Mouse (Mus musculus) hindbrain, embryonic 13.5 days (tissue): ENCODE data around the gene Pomgnt2. TPM values are rescaled to one million over a fixed set of nuclear protein-coding genes. Genes with fewer than 3 reads are reported as not detected.
"Not testable (repeated sequence)": the region's sequence is repeated elsewhere in the genome, so short reads cannot be mapped to it uniquely, and the experiment has no call there.

Source experiments
- ATAC-seq: fragments of 200-750 bp; cut with Nextera tagmentation; 2 replicates; pipeline ENCODE4 v1.8.0; 2017; ENCODE audit warnings: moderate TSS enrichment; ENCODE audit not compliant: low FRiP score
- H3K27ac ChIP-seq: fragments of 300-500 bp; sonication (generic); 2 replicates; pipeline ENCODE4 v1.5.1; 2015; ENCODE audit warnings: inconsistent platforms, mild to moderate bottlenecking, moderate library complexity
- H3K27me3 ChIP-seq: fragments of 300-500 bp; sonication (generic); 2 replicates; pipeline ENCODE4 v1.6.1; 2015; ENCODE audit warnings: mild to moderate bottlenecking, inconsistent platforms
- H3K36me3 ChIP-seq: fragments of 300-500 bp; sonication (generic); 2 replicates; pipeline ENCODE4 v1.6.1; 2015; ENCODE audit warnings: mild to moderate bottlenecking, inconsistent platforms
- H3K4me1 ChIP-seq: fragments of 300-500 bp; sonication (generic); replicated peaks from 2 replicates; pipeline ENCODE4 v1.6.1; 2015; ENCODE audit warnings: inconsistent platforms
- H3K4me2 ChIP-seq: fragments of 300-500 bp; sonication (generic); 2 replicates; pipeline ENCODE4 v1.6.1; 2015; ENCODE audit warnings: inconsistent platforms, mild to moderate bottlenecking, moderate library complexity
- H3K4me3 ChIP-seq: fragments of 300-500 bp; sonication (generic); 2 replicates; pipeline ENCODE4 v1.5.1; 2015; ENCODE audit warnings: mild to moderate bottlenecking, inconsistent platforms
- H3K9ac ChIP-seq: fragments of 300-500 bp; sonication (generic); 2 replicates; pipeline ENCODE4 v1.6.1; 2015; ENCODE audit warnings: mild to moderate bottlenecking, inconsistent platforms
- H3K9me3 ChIP-seq: fragments of 300-500 bp; sonication (generic); 2 replicates; pipeline ENCODE4 v1.6.1; 2016; ENCODE audit warnings: inconsistent platforms
- WGBS: fragments of 180-500 bp; shearing (Covaris S2); methylation state at CpG from one replicate; pipeline ENCODE4 v1.1.7; 2015; 5-methylcytosine and 5-hydroxymethylcytosine counted together
- polyA plus RNA-seq: library from polyadenylated mRNA; unstranded; fragments of >200 nt; fragmentation: Nextera tagmentation; extraction: Ambion mirVana; gene quantifications from 2 replicates; pipeline ENCODE4 v1.2.1, GENCODE M21; 2015

The Pomgnt2 gene
- polyA plus RNA-seq, 1 experiment from 2014 or later, result 23.4 TPM

GRCm38 (mm10) chr9:122025855-122026590, 29.1 kb upstream of the Pomgnt2 start:
- Histone ChIP-seq H3K27me3 (no peaks in the 10 kb centered on the region), H3K9ac (no peak overlapping the region), H3K36me3 (no peaks in the 10 kb centered on the region), H3K9me3 (no peaks in the 10 kb centered on the region), H3K4me3 (no peak overlapping the region), H3K4me1 (peaks cover 28% of the 10 kb centered on the region), H3K4me2 (no peak overlapping the region), H3K27ac (no peak overlapping the region)
- ATAC-seq, result no peak
- 64% methylated on average over 7 of the region's 7 CpGs for WGBS

- H3K9me3 ChIP-seq, result no peaks in the 10 kb centered on the region
- no peaks in the 10 kb centered on the region for H3K36me3 ChIP-seq
- no peak overlapping the region for H3K4me3 ChIP-seq
- no peaks in the 10 kb centered on the region for H3K27me3 ChIP-seq
- ATAC-seq, result no peak
- H3K4me1 ChIP-seq, result peaks cover 24% of the 10 kb centered on the region
- no peak overlapping the region for H3K27ac ChIP-seq
- H3K4me2 ChIP-seq, result no peak overlapping the region
- H3K9ac ChIP-seq, result no peak overlapping the region
- WGBS, result 91% methylated on average over 6 of the region's 6 CpGs
Observed at GRCm38 (mm10) chr9:122024419-122024818, 27.5 kb upstream of the Pomgnt2 start.

GRCm38 (mm10) chr9:122023873-122024272, 27.0 kb upstream of the Pomgnt2 start:
- Histone ChIP-seq H3K27me3 (no peaks in the 10 kb centered on the region), H3K36me3 (no peaks in the 10 kb centered on the region), H3K9ac (no peak overlapping the region), H3K4me3 (no peak overlapping the region), H3K4me2 (no peak overlapping the region), H3K9me3 (no peaks in the 10 kb centered on the region), H3K4me1 (peaks cover 30% of the 10 kb centered on the region), H3K27ac (no peak overlapping the region)
- WGBS, result 83% methylated on average over 5 of the region's 5 CpGs
- no peak for ATAC-seq

- no peak for ATAC-seq
- Histone ChIP-seq H3K4me3 (no peak overlapping the region), H3K4me1 (peaks cover 34% of the 10 kb centered on the region), H3K36me3 (no peaks in the 10 kb centered on the region), H3K27ac (no peak overlapping the region), H3K4me2 (no peak overlapping the region), H3K27me3 (no peaks in the 10 kb centered on the region), H3K9ac (no peak overlapping the region), H3K9me3 (no peaks in the 10 kb centered on the region)
- 74% methylated on average over 9 of the region's 9 CpGs for WGBS
Observed at GRCm38 (mm10) chr9:122022776-122023175, 25.9 kb upstream of the Pomgnt2 start.

- ATAC-seq, result no peak
- 94% methylated on average over 5 of the region's 5 CpGs for WGBS
- Histone ChIP-seq H3K27me3 (no peaks in the 10 kb centered on the region), H3K27ac (no peak overlapping the region), H3K9ac (no peak overlapping the region), H3K4me1 (peaks cover 23% of the 10 kb centered on the region), H3K4me3 (no peak overlapping the region), H3K36me3 (no peaks in the 10 kb centered on the region), H3K4me2 (no peak overlapping the region), H3K9me3 (no peaks in the 10 kb centered on the region)
Observed at GRCm38 (mm10) chr9:122021581-122021980, 24.7 kb upstream of the Pomgnt2 start.

- not testable (repeated sequence) for H3K9ac ChIP-seq, H3K27me3 ChIP-seq, ATAC-seq, H3K4me3 ChIP-seq, H3K36me3 ChIP-seq, H3K27ac ChIP-seq, H3K9me3 ChIP-seq, H3K4me2 ChIP-seq
- WGBS, result 94% methylated on average over 4 of the region's 4 CpGs
- H3K4me1 ChIP-seq, result peaks cover 19% of the 10 kb centered on the region
Observed at GRCm38 (mm10) chr9:122021171-122021570, 24.3 kb upstream of the Pomgnt2 start.

GRCm38 (mm10) chr9:122020321-122020720, 23.4 kb upstream of the Pomgnt2 start:
- peaks cover 12% of the 10 kb centered on the region for H3K4me1 ChIP-seq
- H3K9ac ChIP-seq, result no peak overlapping the region
- H3K4me3 ChIP-seq, result no peak overlapping the region
- no peak for ATAC-seq
- H3K36me3 ChIP-seq, result no peaks in the 10 kb centered on the region
- H3K9me3 ChIP-seq, result no peaks in the 10 kb centered on the region
- WGBS, result 90% methylated on average over 4 of the region's 4 CpGs
- H3K27ac ChIP-seq, result no peak overlapping the region
- H3K27me3 ChIP-seq, result no peaks in the 10 kb centered on the region
- no peak overlapping the region for H3K4me2 ChIP-seq

GRCm38 (mm10) chr9:122018782-122019395, 22.0 kb upstream of the Pomgnt2 start:
- Histone ChIP-seq H3K4me2 (peak overlapping the region; percentile 3; the same call in 1 of the 2 replicates), H3K9me3 (no peaks in the 10 kb centered on the region), H3K27me3 (no peaks in the 10 kb centered on the region), H3K4me1 (peaks cover 12% of the 10 kb centered on the region), H3K9ac (no peak overlapping the region), H3K36me3 (no peaks in the 10 kb centered on the region), H3K4me3 (no peak overlapping the region), H3K27ac (peak overlapping the region; percentile 41)
- ATAC-seq, result peak; percentile 71
- WGBS, result 16% methylated on average over 8 of the region's 8 CpGs

GRCm38 (mm10) chr9:122018079-122018478, 21.2 kb upstream of the Pomgnt2 start:
- Histone ChIP-seq H3K4me2 (no peak overlapping the region), H3K36me3 (no peaks in the 10 kb centered on the region), H3K27ac (no peak overlapping the region), H3K9me3 (no peaks in the 10 kb centered on the region), H3K4me1 (peaks cover 12% of the 10 kb centered on the region), H3K27me3 (no peaks in the 10 kb centered on the region), H3K4me3 (no peak overlapping the region), H3K9ac (no peak overlapping the region)
- 80% methylated on average over 5 of the region's 5 CpGs for WGBS
- no peak for ATAC-seq

GRCm38 (mm10) chr9:122014241-122014667, 17.3 kb upstream of the Pomgnt2 start:
- no peaks in the 10 kb centered on the region for H3K36me3 ChIP-seq
- H3K27me3 ChIP-seq, result no peaks in the 10 kb centered on the region
- H3K27ac ChIP-seq, result no peak overlapping the region
- H3K4me2 ChIP-seq, result no peak overlapping the region
- peaks cover 10% of the 10 kb centered on the region for H3K4me1 ChIP-seq
- no peak overlapping the region for H3K4me3 ChIP-seq
- ATAC-seq, result 0 out of 2 replicates have a peak, but pooled peaks have one; percentile 47
- no peak overlapping the region for H3K9ac ChIP-seq
- H3K9me3 ChIP-seq, result no peaks in the 10 kb centered on the region
- 12% methylated on average over 10 of the region's 10 CpGs for WGBS

GRCm38 (mm10) chr9:122013629-122014028, 16.7 kb upstream of the Pomgnt2 start:
- Histone ChIP-seq H3K36me3 (no peaks in the 10 kb centered on the region), H3K9ac (no peak overlapping the region), H3K27ac (no peak overlapping the region), H3K4me2 (no peak overlapping the region), H3K4me3 (no peak overlapping the region), H3K9me3 (no peaks in the 10 kb centered on the region), H3K4me1 (peaks cover 11% of the 10 kb centered on the region), H3K27me3 (no peaks in the 10 kb centered on the region)
- ATAC-seq, result no peak
- 82% methylated on average over 4 of the region's 4 CpGs for WGBS

GRCm38 (mm10) chr9:122012816-122013215, 15.9 kb upstream of the Pomgnt2 start:
- no peak for ATAC-seq
- H3K4me3 ChIP-seq, result no peak overlapping the region
- H3K27me3 ChIP-seq, result no peaks in the 10 kb centered on the region
- no peaks in the 10 kb centered on the region for H3K9me3 ChIP-seq
- WGBS, result 76% methylated on average over 2 of the region's 2 CpGs
- H3K9ac ChIP-seq, result no peak overlapping the region
- no peak overlapping the region for H3K4me2 ChIP-seq
- H3K27ac ChIP-seq, result no peak overlapping the region
- peaks cover 12% of the 10 kb centered on the region for H3K4me1 ChIP-seq
- no peaks in the 10 kb centered on the region for H3K36me3 ChIP-seq

- peaks cover 15% of the 10 kb centered on the region for H3K4me1 ChIP-seq
- no peak overlapping the region for H3K27ac ChIP-seq
- no peak overlapping the region for H3K4me3 ChIP-seq
- ATAC-seq, result no peak
- H3K4me2 ChIP-seq, result no peak overlapping the region
- H3K9ac ChIP-seq, result no peak overlapping the region
- no peaks in the 10 kb centered on the region for H3K27me3 ChIP-seq
- 95% methylated on average over 2 of the region's 2 CpGs for WGBS
- H3K9me3 ChIP-seq, result no peaks in the 10 kb centered on the region
- no peaks in the 10 kb centered on the region for H3K36me3 ChIP-seq
Observed at GRCm38 (mm10) chr9:122010751-122011150, 13.8 kb upstream of the Pomgnt2 start.
